Mouse (Mus musculus): ENCODE measurements around the gene Olfr780. TPM values are rescaled to one million over a fixed set of nuclear protein-coding genes. Genes with fewer than 3 reads are reported as not detected.
"Not testable (repeated sequence)": the region's sequence is repeated elsewhere in the genome, so short reads cannot be mapped to it uniquely, and the experiment has no call there.

The Olfr780 gene
- polyA plus RNA-seq (2015; fragmentation: Nextera tagmentation; extraction: Ambion mirVana): not detected in 2 replicates

DNA sequence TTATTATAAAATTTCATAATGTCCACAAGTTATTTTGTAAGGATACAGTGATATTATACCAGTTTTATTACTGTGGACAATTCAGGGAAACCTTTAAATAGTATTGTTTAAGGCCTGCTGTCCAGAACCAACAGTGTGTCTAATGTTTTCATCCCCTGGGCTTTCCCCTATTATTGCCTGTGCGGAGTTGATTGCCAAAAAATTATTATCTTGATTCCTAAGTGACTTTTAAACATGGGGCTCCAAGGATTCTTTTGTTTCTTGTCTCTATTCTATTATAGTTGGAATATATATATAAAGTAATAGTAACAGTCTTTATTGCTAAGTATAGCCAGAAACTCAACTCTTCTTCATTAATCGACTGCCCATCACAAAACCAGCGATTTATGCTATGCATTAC is at the start of gene Olfr780:
Gene Olfr780 (plus strand): TSS at position 301 of the 400 bp plus-strand sequence.
- no peak within 1 kb of the TSS for H3K9ac ChIP-seq (ENCODE audit: low read length)
- no peak within 1 kb of the TSS for H3K4me2 ChIP-seq (ENCODE audit: low read depth, low read length)
- WGBS: 73% methylated on average over 3 of the region's 3 CpGs
- no peak within 1 kb of the TSS for H3K4me3 ChIP-seq (ENCODE audit: low read length)
- ATAC-seq (ENCODE audit: low read depth): no peak
- no peaks in the 10 kb centered on the region for H3K36me3 ChIP-seq (ENCODE audit: control insufficient read depth, insufficient read depth, low read length)
- H3K27me3 ChIP-seq (ENCODE audit: control insufficient read depth, insufficient read depth, low read depth, low read length): no peaks in the 10 kb centered on the region
- no peak within 1 kb of the TSS for H3K27ac ChIP-seq (ENCODE audit: low read length)
- no peaks in the 10 kb centered on the region for H3K9me3 ChIP-seq (ENCODE audit: control insufficient read depth, low read length)
- H3K4me1 ChIP-seq (replicated peaks; ENCODE audit: control insufficient read depth, insufficient read depth, low read length): no peaks in the 10 kb centered on the region

DNA sequence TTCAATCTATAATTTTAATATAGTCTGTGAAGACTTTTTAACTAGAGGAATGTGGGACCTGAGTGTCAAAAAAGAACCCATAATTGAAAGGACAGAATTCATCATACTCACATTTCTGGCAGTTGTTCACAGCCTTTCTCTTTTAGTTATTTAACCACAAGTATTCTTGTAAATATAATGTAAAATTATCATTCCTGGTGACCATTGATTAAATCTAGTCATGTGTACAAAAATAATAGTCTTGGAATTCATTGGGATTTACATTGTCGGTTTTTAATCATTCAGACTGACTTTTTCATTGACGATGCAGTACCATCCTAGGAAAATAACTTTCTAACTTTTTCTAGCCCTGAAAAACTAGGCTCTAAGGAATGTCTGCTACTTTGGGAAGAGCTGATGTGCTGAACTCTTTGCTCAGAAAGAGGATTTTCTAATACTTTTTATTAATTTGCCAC is 46.8 kb upstream of the Olfr780 start, which contains the start of gene Olfr777:
Gene Olfr777 (minus strand): TSS at position 405 of the 455 bp plus-strand sequence.
- Histone ChIP-seq H3K4me1 (replicated peaks; ENCODE audit: control insufficient read depth, insufficient read depth, low read length) (no peaks in the 10 kb centered on the region), H3K9me3 (ENCODE audit: control insufficient read depth, low read length) (no peaks in the 10 kb centered on the region), H3K4me3 (ENCODE audit: low read length) (no peak within 1 kb of the TSS), H3K9ac (ENCODE audit: low read length) (no peak within 1 kb of the TSS), H3K27ac (ENCODE audit: low read length) (no peak within 1 kb of the TSS), H3K27me3 (ENCODE audit: control insufficient read depth, insufficient read depth, low read depth, low read length) (no peaks in the 10 kb centered on the region), H3K4me2 (ENCODE audit: low read depth, low read length) (no peak within 1 kb of the TSS), H3K36me3 (ENCODE audit: control insufficient read depth, insufficient read depth, low read length) (no peaks in the 10 kb centered on the region)
- WGBS: 77% methylated on average over 2 of the region's 2 CpGs
- ATAC-seq (ENCODE audit: low read depth): no peak

DNA sequence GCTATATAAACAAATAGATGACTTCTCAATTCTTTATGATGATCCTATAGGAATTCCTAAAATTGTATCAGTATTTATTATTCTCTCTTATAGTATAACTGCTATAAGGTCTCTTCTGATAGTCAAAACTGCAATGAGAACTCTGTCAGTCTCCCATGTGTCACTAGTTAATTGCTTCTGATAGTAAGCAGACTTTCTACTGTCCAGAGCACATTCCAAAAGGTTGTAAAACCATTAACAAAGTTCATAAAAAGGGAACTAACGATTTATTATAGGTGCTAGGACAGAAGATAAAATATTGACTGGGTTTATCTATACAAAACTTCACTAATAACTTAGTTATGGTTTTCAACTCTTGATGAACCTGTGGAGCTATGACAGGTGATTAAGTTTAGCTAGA is 4.9 kb upstream of the Olfr780 start:
- H3K4me1 ChIP-seq (replicated peaks; ENCODE audit: control insufficient read depth, insufficient read depth, low read length); H3K27me3 ChIP-seq (ENCODE audit: control insufficient read depth, insufficient read depth, low read depth, low read length); H3K9ac ChIP-seq (ENCODE audit: low read length); H3K9me3 ChIP-seq (ENCODE audit: control insufficient read depth, low read length); H3K27ac ChIP-seq (ENCODE audit: low read length); ATAC-seq (ENCODE audit: low read depth); H3K4me3 ChIP-seq (ENCODE audit: low read length); H3K4me2 ChIP-seq (ENCODE audit: low read depth, low read length); H3K36me3 ChIP-seq (ENCODE audit: control insufficient read depth, insufficient read depth, low read length): not testable (repeated sequence)
- 39% methylated on average over 1 of the region's 1 CpGs for WGBS

DNA sequence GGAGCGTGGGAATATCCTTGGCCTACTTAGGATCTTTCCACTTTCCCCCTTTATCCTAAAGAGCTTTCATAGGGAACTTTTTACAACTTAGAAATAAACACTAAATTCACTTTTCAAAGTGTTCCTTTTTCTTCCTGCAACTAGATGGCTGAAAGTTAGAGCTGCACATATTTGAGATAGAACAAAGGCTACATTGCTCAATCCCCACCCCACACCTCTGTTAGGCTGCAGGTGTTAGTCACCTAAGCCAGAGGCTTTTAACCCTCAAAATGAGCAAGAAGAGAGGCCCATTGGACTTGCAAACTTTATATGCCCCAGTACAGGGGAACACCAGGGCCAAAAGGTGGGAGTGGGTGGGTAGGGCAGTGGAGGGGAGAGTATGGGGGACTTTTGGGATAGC is 4.4 kb upstream of the Olfr780 start:
- H3K4me3 ChIP-seq (ENCODE audit: low read length); H3K9me3 ChIP-seq (ENCODE audit: control insufficient read depth, low read length); H3K27ac ChIP-seq (ENCODE audit: low read length); H3K4me2 ChIP-seq (ENCODE audit: low read depth, low read length); H3K9ac ChIP-seq (ENCODE audit: low read length); H3K27me3 ChIP-seq (ENCODE audit: control insufficient read depth, insufficient read depth, low read depth, low read length); ATAC-seq (ENCODE audit: low read depth); H3K4me1 ChIP-seq (replicated peaks; ENCODE audit: control insufficient read depth, insufficient read depth, low read length); H3K36me3 ChIP-seq (ENCODE audit: control insufficient read depth, insufficient read depth, low read length): not testable (repeated sequence)
- WGBS: no CpG with 5 or more reads among the region's 1 CpGs

DNA sequence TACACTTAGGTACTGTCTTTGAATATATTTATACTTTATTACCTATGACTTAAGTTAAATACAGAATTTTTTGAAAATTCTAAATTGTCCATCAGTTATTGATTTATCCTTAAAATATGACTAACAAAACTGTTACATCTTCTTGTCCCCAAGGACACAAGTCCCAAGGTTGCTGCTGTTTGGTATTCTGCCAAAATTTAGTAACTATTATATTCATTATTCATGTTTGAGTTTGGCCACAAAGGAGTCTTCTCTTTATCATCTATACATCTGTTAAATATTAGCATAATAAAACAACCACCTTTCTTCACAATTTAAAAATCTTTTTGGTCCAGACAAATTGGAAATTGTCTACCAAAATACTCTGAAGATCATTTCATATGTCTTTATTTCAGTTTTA is 10.6 kb downstream of the Olfr780 start, which contains the start of gene Olfr781:
Gene Olfr781 (plus strand): TSS at position 301 of the 400 bp plus-strand sequence.
- Histone ChIP-seq H3K27ac (ENCODE audit: low read length) (no peak within 1 kb of the TSS), H3K27me3 (ENCODE audit: control insufficient read depth, insufficient read depth, low read depth, low read length) (no peaks in the 10 kb centered on the region), H3K4me1 (replicated peaks; ENCODE audit: control insufficient read depth, insufficient read depth, low read length) (no peaks in the 10 kb centered on the region), H3K4me2 (ENCODE audit: low read depth, low read length) (no peak within 1 kb of the TSS), H3K9me3 (ENCODE audit: control insufficient read depth, low read length) (no peaks in the 10 kb centered on the region), H3K4me3 (ENCODE audit: low read length) (no peak within 1 kb of the TSS), H3K9ac (ENCODE audit: low read length) (no peak within 1 kb of the TSS), H3K36me3 (ENCODE audit: control insufficient read depth, insufficient read depth, low read length) (no peaks in the 10 kb centered on the region)
- no peak for ATAC-seq (ENCODE audit: low read depth)

DNA sequence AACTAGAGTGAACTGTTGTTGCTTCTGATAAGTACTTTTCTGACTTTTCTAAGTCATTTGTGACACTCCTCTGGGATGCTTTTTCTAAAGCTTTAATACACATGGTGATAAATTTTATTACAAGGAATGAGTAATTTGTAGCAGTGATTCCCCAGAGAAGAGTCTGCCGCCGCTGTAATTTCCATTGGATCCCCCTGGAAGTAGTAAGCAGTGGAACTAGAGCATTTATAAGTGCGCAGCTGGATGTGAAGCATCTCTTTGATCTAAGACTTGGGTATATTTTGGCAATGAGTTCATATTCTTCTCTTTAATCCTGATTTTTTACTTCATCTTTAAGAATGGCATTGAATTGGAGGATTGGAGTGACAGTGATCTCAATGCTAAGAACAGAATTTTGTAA is 30.6 kb downstream of the Olfr780 start, which contains the start of gene Olfr782:
Gene Olfr782 (plus strand): TSS at position 301 of the 400 bp plus-strand sequence.
- H3K27ac ChIP-seq (ENCODE audit: low read length): no peak within 1 kb of the TSS
- no peaks in the 10 kb centered on the region for H3K36me3 ChIP-seq (ENCODE audit: control insufficient read depth, insufficient read depth, low read length)
- ATAC-seq (ENCODE audit: low read depth): no peak
- H3K4me2 ChIP-seq (ENCODE audit: low read depth, low read length): no peak within 1 kb of the TSS
- 86% methylated on average over 3 of the region's 3 CpGs for WGBS
- no peak within 1 kb of the TSS for H3K9ac ChIP-seq (ENCODE audit: low read length)
- H3K27me3 ChIP-seq (ENCODE audit: control insufficient read depth, insufficient read depth, low read depth, low read length): no peaks in the 10 kb centered on the region
- no peaks in the 10 kb centered on the region for H3K4me1 ChIP-seq (replicated peaks; ENCODE audit: control insufficient read depth, insufficient read depth, low read length)
- no peak within 1 kb of the TSS for H3K4me3 ChIP-seq (ENCODE audit: low read length)
- H3K9me3 ChIP-seq (ENCODE audit: control insufficient read depth, low read length): no peaks in the 10 kb centered on the region

DNA sequence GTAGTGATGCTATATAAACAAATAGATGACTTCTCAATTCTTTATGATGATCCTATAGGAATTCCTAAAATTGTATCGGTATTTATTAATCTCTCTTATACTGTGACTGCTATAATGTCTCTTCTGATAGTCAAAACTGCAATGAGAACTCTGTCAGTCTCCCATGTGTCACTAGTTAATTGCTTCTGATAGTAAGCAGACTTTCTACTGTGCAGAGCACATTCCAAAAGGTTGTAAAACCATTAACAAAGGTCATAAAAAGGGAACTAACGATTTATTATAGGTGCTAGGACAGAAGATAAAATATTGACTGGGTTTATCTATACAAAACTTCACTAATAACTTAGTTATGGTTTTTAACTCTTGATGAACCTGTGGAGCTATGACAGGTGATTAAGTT is 34.6 kb downstream of the Olfr780 start:
- H3K27me3 ChIP-seq (ENCODE audit: control insufficient read depth, insufficient read depth, low read depth, low read length); H3K4me1 ChIP-seq (replicated peaks; ENCODE audit: control insufficient read depth, insufficient read depth, low read length); H3K9ac ChIP-seq (ENCODE audit: low read length); H3K4me2 ChIP-seq (ENCODE audit: low read depth, low read length); H3K9me3 ChIP-seq (ENCODE audit: control insufficient read depth, low read length); H3K4me3 ChIP-seq (ENCODE audit: low read length); H3K36me3 ChIP-seq (ENCODE audit: control insufficient read depth, insufficient read depth, low read length); ATAC-seq (ENCODE audit: low read depth); H3K27ac ChIP-seq (ENCODE audit: low read length): not testable (repeated sequence)
- 63% methylated on average over 2 of the region's 2 CpGs for WGBS

DNA sequence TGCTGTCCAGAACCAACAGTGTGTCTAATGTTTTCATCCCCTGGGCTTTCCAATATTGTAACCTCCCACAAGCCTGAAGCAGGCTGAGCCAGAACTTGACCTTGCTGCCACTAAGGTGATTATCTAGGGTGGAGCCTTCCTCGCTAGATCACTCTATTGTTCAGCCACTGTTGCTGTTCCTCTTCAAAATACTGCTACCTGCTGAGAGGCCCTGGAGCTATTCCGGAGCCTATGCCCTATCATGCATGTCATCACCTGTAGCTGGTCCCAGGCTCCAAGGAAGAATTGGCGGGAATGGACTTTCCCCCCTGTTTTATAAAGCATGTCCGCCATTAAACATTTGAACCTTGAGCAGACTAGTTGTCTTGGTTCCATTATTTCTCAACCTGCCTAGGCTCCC is 38.6 kb downstream of the Olfr780 start:
- not testable (repeated sequence) for H3K4me3 ChIP-seq (ENCODE audit: low read length); H3K27ac ChIP-seq (ENCODE audit: low read length); H3K27me3 ChIP-seq (ENCODE audit: control insufficient read depth, insufficient read depth, low read depth, low read length); ATAC-seq (ENCODE audit: low read depth); H3K4me2 ChIP-seq (ENCODE audit: low read depth, low read length); H3K9ac ChIP-seq (ENCODE audit: low read length); H3K9me3 ChIP-seq (ENCODE audit: control insufficient read depth, low read length); H3K4me1 ChIP-seq (replicated peaks; ENCODE audit: control insufficient read depth, insufficient read depth, low read length); H3K36me3 ChIP-seq (ENCODE audit: control insufficient read depth, insufficient read depth, low read length)
- 79% methylated on average over 4 of the region's 4 CpGs for WGBS

DNA sequence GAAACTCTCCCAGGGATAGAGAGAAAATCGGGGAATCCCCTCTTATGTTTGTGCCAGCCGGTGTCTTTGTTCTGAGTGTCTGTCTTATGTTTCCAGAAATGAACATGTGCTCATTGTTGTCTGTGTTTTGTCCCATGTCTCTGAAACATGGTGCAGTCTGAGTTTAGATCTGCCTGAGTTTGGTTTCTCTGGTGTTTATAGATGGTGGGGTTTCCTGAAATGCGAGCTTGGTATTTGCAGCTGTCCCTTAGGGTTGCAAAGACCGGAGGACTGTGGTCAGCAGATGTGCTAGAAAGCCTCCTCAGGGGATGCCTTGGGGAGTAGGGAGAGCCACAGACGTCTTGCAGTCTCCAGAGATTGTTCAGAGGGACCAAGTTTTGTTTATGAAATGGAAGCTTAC is 39.4 kb downstream of the Olfr780 start:
- 73% methylated on average over 5 of the region's 5 CpGs for WGBS
- Histone ChIP-seq H3K36me3 (ENCODE audit: control insufficient read depth, insufficient read depth, low read length) (no peaks in the 10 kb centered on the region), H3K27ac (ENCODE audit: low read length) (no peak overlapping the region), H3K27me3 (ENCODE audit: control insufficient read depth, insufficient read depth, low read depth, low read length) (no peaks in the 10 kb centered on the region), H3K4me3 (ENCODE audit: low read length) (no peak overlapping the region), H3K9ac (ENCODE audit: low read length) (no peak overlapping the region), H3K4me2 (ENCODE audit: low read depth, low read length) (no peak overlapping the region), H3K9me3 (ENCODE audit: control insufficient read depth, low read length) (no peaks in the 10 kb centered on the region), H3K4me1 (replicated peaks; ENCODE audit: control insufficient read depth, insufficient read depth, low read length) (no peaks in the 10 kb centered on the region)
- no peak for ATAC-seq (ENCODE audit: low read depth)
